Mouse (Mus musculus): ENCODE measurements at regions not wholly inside any gene's neighbourhood (a gene's known extent, or its start where the extent isn't known, plus 50 kb on each side); places are given as distances from the start of the nearest gene placed in this dataset.
A peak's percentile ranks its signal among the peaks of the same experiment; 100 is the strongest.

DNA sequence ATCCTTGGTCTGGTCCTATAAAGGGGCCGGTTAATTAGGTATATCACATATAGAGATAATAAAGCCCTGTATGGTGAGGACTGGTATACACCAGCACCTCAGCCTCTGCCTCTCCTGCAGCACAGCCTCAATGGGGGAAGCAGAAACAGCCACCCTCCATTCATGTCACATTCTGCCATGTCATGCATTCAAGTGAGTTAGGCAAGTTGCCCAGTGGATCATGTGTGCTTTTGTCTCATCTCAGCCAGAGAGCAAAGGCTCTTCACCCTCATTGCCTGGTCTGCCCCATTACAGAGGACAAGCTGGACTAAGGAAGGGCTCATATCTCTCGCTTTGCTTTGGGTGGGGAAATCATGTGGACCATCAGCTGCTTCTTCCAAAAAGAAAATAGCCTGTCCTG lies 85.4 kb downstream of the 1810010D01Rik start:
- DNase-seq (ENCODE audit: low read depth in 1 of 2, low spot score in 2 of 2): no peak
- WGBS: 89% methylated on average over 2 of the region's 2 CpGs
- TF ChIP-seq POLR2A (IDR thresholded peaks at IDR 0.05; ENCODE audit: low read depth, low read length) (no peak), CTCF (IDR thresholded peaks at IDR 0.05; ENCODE audit: extremely low read depth, insufficient read depth, insufficient read length, insufficient replicate concordance) (no peak)
- no peak overlapping the region for H3K4me3 ChIP-seq (ENCODE audit: extremely low read depth, insufficient read depth, insufficient read length)
- no peaks in the 10 kb centered on the region for H3K27me3 ChIP-seq (ENCODE audit: control insufficient read depth, insufficient read depth, low read length)
- H3K27ac ChIP-seq (ENCODE audit: insufficient read depth, low read length): no peak overlapping the region
- H3K36me3 ChIP-seq (ENCODE audit: control insufficient read depth, insufficient read depth, low read length): no peaks in the 10 kb centered on the region
- no peaks in the 10 kb centered on the region for H3K4me1 ChIP-seq (ENCODE audit: control insufficient read depth, insufficient read depth, insufficient read length)

- WGBS: 72% methylated on average over 4 of the region's 4 CpGs
- no peak for DNase-seq (ENCODE audit: low read depth in 1 of 2, low spot score in 2 of 2)
- H3K4me3 ChIP-seq (ENCODE audit: extremely low read depth, insufficient read depth, insufficient read length): no peak overlapping the region
- H3K4me1 ChIP-seq (ENCODE audit: control insufficient read depth, insufficient read depth, insufficient read length): no peaks in the 10 kb centered on the region
- no peak overlapping the region for H3K27ac ChIP-seq (ENCODE audit: insufficient read depth, low read length)
- H3K27me3 ChIP-seq (ENCODE audit: control insufficient read depth, insufficient read depth, low read length): no peaks in the 10 kb centered on the region
- no peaks in the 10 kb centered on the region for H3K36me3 ChIP-seq (ENCODE audit: control insufficient read depth, insufficient read depth, low read length)
- no peak for TF ChIP-seq CTCF (IDR thresholded peaks at IDR 0.05; ENCODE audit: extremely low read depth, insufficient read depth, insufficient read length, insufficient replicate concordance)
- no peak for TF ChIP-seq POLR2A (IDR thresholded peaks at IDR 0.05; ENCODE audit: low read depth, low read length)
Measured at GRCm38 (mm10) chr7:145118406-145118805, 89.5 kb downstream of the 1810010D01Rik start.

DNA sequence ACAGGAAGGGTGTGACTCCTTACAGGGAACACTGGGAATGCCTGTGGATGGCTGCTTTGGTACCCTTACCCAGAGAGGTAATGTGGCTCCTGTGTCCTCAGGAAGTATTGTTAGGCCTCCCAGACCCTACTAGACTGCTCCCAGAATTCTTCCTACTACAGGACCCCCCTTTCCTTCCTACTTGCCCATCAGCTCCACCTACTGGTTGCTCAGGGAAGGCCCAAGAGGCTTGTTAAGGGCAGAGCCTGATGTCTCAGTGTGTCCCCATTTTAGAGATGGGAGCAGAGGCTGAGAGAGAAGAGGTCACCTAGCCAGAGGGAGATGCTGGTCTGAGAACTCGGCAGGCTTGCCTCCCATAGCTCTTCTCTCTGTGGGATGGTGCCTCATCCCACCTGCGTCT lies 93.3 kb downstream of the 1810010D01Rik start:
- 69% methylated on average over 2 of the region's 2 CpGs for WGBS
- no peaks in the 10 kb centered on the region for H3K36me3 ChIP-seq (ENCODE audit: control insufficient read depth, insufficient read depth, low read length)
- no peak overlapping the region for H3K4me3 ChIP-seq (ENCODE audit: extremely low read depth, insufficient read depth, insufficient read length)
- H3K27ac ChIP-seq (ENCODE audit: insufficient read depth, low read length): no peak overlapping the region
- no peaks in the 10 kb centered on the region for H3K27me3 ChIP-seq (ENCODE audit: control insufficient read depth, insufficient read depth, low read length)
- H3K4me1 ChIP-seq (ENCODE audit: control insufficient read depth, insufficient read depth, insufficient read length): peaks cover 30% of the 10 kb centered on the region
- peak in 1 of 2 experiments; percentile 32 for DNase-seq (ENCODE audit: low read depth in 1 of 2, low spot score in 2 of 2)
- peak; percentile 45; the same call in 1 of the 2 replicates for TF ChIP-seq CTCF (IDR thresholded peaks at IDR 0.05; ENCODE audit: extremely low read depth, insufficient read depth, insufficient read length, insufficient replicate concordance)
- TF ChIP-seq POLR2A (IDR thresholded peaks at IDR 0.05; ENCODE audit: low read depth, low read length): no peak

DNA sequence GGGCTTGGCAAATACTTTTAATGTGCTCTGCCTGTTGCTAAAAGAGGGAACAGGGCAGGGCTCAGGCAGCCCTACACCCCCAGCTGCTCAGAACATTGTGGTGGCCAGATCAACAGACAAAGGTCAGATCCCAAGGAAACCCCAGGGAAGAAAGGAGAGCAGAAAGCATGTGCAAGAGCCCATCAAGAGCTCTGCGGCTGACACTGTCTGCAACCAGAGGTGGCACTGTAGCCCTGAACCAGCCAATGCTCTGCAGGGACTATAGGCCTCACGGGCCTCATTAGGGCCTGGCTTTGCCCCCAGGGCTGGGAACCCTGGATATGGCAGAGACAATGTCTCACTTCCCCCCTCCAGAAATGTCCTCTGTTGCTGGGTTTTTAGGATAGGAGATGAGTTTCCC lies 93.8 kb downstream of the 1810010D01Rik start:
- no peak overlapping the region for H3K27ac ChIP-seq (ENCODE audit: insufficient read depth, low read length)
- TF ChIP-seq CTCF (IDR thresholded peaks at IDR 0.05; ENCODE audit: extremely low read depth, insufficient read depth, insufficient read length, insufficient replicate concordance) (no peak), POLR2A (IDR thresholded peaks at IDR 0.05; ENCODE audit: low read depth, low read length) (no peak)
- H3K36me3 ChIP-seq (ENCODE audit: control insufficient read depth, insufficient read depth, low read length): no peaks in the 10 kb centered on the region
- 86% methylated on average over 2 of the region's 2 CpGs for WGBS
- no peak overlapping the region for H3K4me3 ChIP-seq (ENCODE audit: extremely low read depth, insufficient read depth, insufficient read length)
- DNase-seq (ENCODE audit: low read depth in 1 of 2, low spot score in 2 of 2): no peak
- peaks cover 30% of the 10 kb centered on the region for H3K4me1 ChIP-seq (ENCODE audit: control insufficient read depth, insufficient read depth, insufficient read length)
- H3K27me3 ChIP-seq (ENCODE audit: control insufficient read depth, insufficient read depth, low read length): no peaks in the 10 kb centered on the region

DNA sequence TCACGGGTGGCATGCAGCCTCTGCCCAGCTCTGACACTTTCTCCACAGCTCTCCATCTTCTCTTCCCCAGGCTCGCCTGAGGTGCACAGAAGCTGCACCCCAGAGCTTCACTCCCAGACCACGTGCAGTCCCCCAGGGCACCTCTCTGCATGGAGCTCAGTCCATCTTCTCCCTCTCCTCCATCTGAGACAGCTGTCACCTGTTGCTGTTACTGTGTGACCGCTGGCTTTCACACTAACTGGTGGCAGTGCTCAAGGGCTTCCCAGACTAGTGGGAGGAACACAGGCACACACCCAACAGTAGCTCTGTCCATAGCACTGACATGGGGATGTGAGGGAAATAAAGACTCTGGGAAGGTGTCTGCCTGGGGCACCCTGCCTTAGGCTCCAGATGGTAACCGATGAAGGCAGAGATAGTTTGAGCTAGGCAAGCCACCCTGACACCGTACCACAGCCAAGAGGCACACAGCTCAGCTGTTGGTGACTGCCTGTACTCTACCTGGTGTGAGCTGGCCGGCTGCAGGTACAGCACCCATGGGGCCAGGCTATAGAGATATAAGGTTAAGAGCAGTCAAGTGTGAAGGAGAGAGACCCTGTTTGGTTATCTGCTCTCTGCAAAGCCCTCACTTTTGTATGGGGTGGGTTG lies 94.9 kb downstream of the 1810010D01Rik start:
- H3K27me3 ChIP-seq (ENCODE audit: control insufficient read depth, insufficient read depth, low read length): no peaks in the 10 kb centered on the region
- TF ChIP-seq CTCF (IDR thresholded peaks at IDR 0.05; ENCODE audit: extremely low read depth, insufficient read depth, insufficient read length, insufficient replicate concordance) (no peak), POLR2A (IDR thresholded peaks at IDR 0.05; ENCODE audit: low read depth, low read length) (no peak)
- DNase-seq (ENCODE audit: low read depth in 1 of 2, low spot score in 2 of 2): no peak
- H3K4me1 ChIP-seq (ENCODE audit: control insufficient read depth, insufficient read depth, insufficient read length): peaks cover 30% of the 10 kb centered on the region
- WGBS: 59% methylated on average over 7 of the region's 7 CpGs
- H3K27ac ChIP-seq (ENCODE audit: insufficient read depth, low read length): no peak overlapping the region
- no peaks in the 10 kb centered on the region for H3K36me3 ChIP-seq (ENCODE audit: control insufficient read depth, insufficient read depth, low read length)
- no peak overlapping the region for H3K4me3 ChIP-seq (ENCODE audit: extremely low read depth, insufficient read depth, insufficient read length)

DNA sequence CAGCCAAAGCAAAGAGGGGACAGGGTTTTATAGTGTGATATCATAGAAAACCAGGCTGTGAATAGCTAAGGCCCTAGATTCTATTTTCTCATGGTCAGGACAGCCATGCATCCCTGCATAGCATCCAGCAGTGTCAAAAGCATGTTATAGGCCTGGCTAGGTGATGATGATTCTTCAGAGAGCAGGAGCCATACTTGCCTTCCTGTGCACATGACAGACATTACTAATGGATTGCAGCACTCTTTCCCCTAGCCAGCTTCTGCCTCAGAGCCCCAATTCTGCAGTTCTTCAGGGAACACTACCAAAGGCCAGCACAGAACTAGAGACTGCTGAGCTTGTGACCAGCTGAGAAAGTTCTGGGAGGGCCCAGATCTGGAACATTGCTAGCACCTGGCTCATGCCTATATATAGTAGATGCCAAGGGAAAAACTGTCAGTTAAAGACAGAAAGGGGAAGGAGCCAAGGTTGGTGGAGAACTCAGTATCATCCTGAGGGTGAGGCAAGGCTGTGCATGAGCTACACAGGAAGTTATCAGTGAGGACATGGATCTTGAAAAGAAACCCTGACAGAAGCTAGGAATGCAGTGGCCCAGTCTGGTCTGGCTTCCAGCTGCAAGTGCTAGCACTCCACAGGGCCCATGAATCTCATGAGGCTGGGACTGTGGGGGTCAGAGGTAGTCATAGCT lies 95.6 kb downstream of the 1810010D01Rik start:
- Histone ChIP-seq H3K36me3 (ENCODE audit: control insufficient read depth, insufficient read depth, low read length) (no peaks in the 10 kb centered on the region), H3K27ac (ENCODE audit: insufficient read depth, low read length) (peak overlapping the region; percentile 82), H3K4me1 (ENCODE audit: control insufficient read depth, insufficient read depth, insufficient read length) (peaks cover 30% of the 10 kb centered on the region), H3K27me3 (ENCODE audit: control insufficient read depth, insufficient read depth, low read length) (no peaks in the 10 kb centered on the region), H3K4me3 (ENCODE audit: extremely low read depth, insufficient read depth, insufficient read length) (no peak overlapping the region)
- no peak for DNase-seq (ENCODE audit: low read depth in 1 of 2, low spot score in 2 of 2)
- no peak for TF ChIP-seq CTCF (IDR thresholded peaks at IDR 0.05; ENCODE audit: extremely low read depth, insufficient read depth, insufficient read length, insufficient replicate concordance)
- no peak for TF ChIP-seq POLR2A (IDR thresholded peaks at IDR 0.05; ENCODE audit: low read depth, low read length)
